Mouse (Mus musculus) myocyte (in vitro differentiated cells): ENCODE measurements around the gene Pom121l2.

Source experiments
- E2F4 ChIP-seq: IDR thresholded peaks from one replicate; pipeline ENCODE4 v1.6.1; 2011; ENCODE audit warnings: mild to moderate bottlenecking, control low read depth, moderate library complexity; ENCODE audit not compliant: insufficient read depth
- MAX ChIP-seq: IDR thresholded peaks from one replicate; pipeline ENCODE4 v1.6.1; 2011; ENCODE audit warnings: low read depth, mild to moderate bottlenecking, control low read depth
- MYOD1 ChIP-seq, 3 experiments: IDR thresholded peaks; one replicate each; pipeline ENCODE4 v1.6.1; 2011; ENCODE audit warnings: control low read depth in 2 of 3, low read depth in 2 of 3, mild to moderate bottlenecking in 2 of 3, moderate library complexity in 1 of 3; ENCODE audit not compliant: insufficient read length in 2 of 3, control insufficient read depth in 1 of 3
- POLR2A ChIP-seq: IDR thresholded peaks from one replicate; pipeline ENCODE4 v1.6.1; 2011; ENCODE audit warnings: low read depth, mild to moderate bottlenecking, control low read depth, moderate library complexity; ENCODE audit not compliant: insufficient read length
- POLR2AphosphoS2 ChIP-seq: IDR thresholded peaks from one replicate; pipeline ENCODE4 v1.6.1; 2011; ENCODE audit warnings: low read depth, control low read depth; ENCODE audit not compliant: insufficient read length
- REST ChIP-seq: IDR thresholded peaks from one replicate; pipeline ENCODE4 v1.6.1; 2011; ENCODE audit warnings: mild to moderate bottlenecking, control low read depth, moderate library complexity; ENCODE audit not compliant: insufficient read depth, insufficient read length
- TCF12 ChIP-seq: IDR thresholded peaks from one replicate; pipeline ENCODE4 v1.6.1; 2011; ENCODE audit warnings: mild to moderate bottlenecking, control low read depth; ENCODE audit not compliant: poor library complexity, insufficient read depth, severe bottlenecking
- USF1 ChIP-seq: IDR thresholded peaks from one replicate; pipeline ENCODE4 v1.6.1; 2011; ENCODE audit warnings: low read depth, mild to moderate bottlenecking, control low read depth, moderate library complexity

GRCm38 (mm10) chr13:21931740-21932139 is 49.3 kb upstream of the Pom121l2 start:
- no peak for TF ChIP-seq POLR2AphosphoS2
- TF ChIP-seq POLR2A = no peak
- no peak for TF ChIP-seq E2F4
- TF ChIP-seq MYOD1 (IDR thresholded peaks at IDR 0.05; ENCODE audit: control insufficient read depth in 1 of 3, insufficient read length in 2 of 3, low read depth in 2 of 3) = no peak
- TF ChIP-seq TCF12 = no peak
- no peak for TF ChIP-seq USF1
- TF ChIP-seq MAX = no peak
- no peak for TF ChIP-seq REST
